ENCODE assay signal across 8 mouse cellular contexts in the genomic region with DNA sequence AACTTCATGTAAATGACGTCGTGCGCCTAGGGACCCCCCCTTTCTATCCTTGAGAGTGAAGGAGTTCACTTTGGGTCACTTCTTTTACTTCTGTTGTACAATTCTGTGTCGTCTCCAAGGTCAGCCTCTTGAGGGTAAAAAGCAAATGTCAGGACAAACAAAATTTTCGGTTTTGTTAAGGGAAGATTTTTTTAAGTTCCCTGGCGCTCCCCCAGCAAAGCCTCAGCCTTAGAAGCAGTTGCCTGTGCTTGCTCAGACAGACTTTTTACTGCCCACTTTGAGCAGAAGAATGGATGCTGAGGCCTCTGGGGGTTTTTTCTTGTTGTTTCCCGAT. TPM values are rescaled to one million over a fixed set of nuclear protein-coding genes. Genes with fewer than 3 reads are reported as not detected.
DNase-seq lines count a peak whose midpoint lies in the region; ATAC-seq and TF ChIP-seq lines count a peak whose summit lies in the region.

No protein-coding gene starts in this region.

- ATAC-seq in embryonic facial prominence, embryonic 12.5 days (ENCODE audit: insufficient number of reproducible peaks, insufficient read depth, low FRiP score, low TSS enrichment) = no peak
- ATAC-seq in intestine, embryonic 16.5 days = no peak
- no peak for ATAC-seq in midbrain, embryonic 12.5 days (ENCODE audit: low FRiP score, low read depth)

- H3K27ac ChIP-seq in left cerebral cortex, adult 2 months = peak overlapping the region; percentile 84
- H3K27ac ChIP-seq in embryonic facial prominence, embryonic 12.5 days = no peak overlapping the region
- H3K27ac ChIP-seq in intestine, embryonic 16.5 days (ENCODE audit: low read length) = peak overlapping the region; percentile 79
- peak overlapping the region; percentile 70 for H3K27ac ChIP-seq in midbrain, embryonic 12.5 days (replicated peaks)

- peak overlapping the region; percentile 83 for H3K4me3 ChIP-seq in left cerebral cortex, adult 2 months
- peak overlapping the region; percentile 82 for H3K4me3 ChIP-seq in embryonic facial prominence, embryonic 12.5 days
- peak overlapping the region; percentile 91 for H3K4me3 ChIP-seq in intestine, embryonic 16.5 days (ENCODE audit: low read length)
- peak overlapping the region; percentile 95 for H3K4me3 ChIP-seq in midbrain, embryonic 12.5 days

- 5% methylated on average over 7 of the region's 7 CpGs for WGBS in embryonic facial prominence, embryonic 12.5 days
- 2% methylated on average over 7 of the region's 7 CpGs for WGBS in intestine, embryonic 16.5 days
- 4% methylated on average over 7 of the region's 7 CpGs for WGBS in midbrain, embryonic 12.5 days

- no peaks in the 10 kb centered on the region for H3K9me3 ChIP-seq in embryonic facial prominence, embryonic 12.5 days
- H3K9me3 ChIP-seq in intestine, embryonic 16.5 days (ENCODE audit: control insufficient read depth, low read length) = no peaks in the 10 kb centered on the region
- no peaks in the 10 kb centered on the region for H3K9me3 ChIP-seq in midbrain, embryonic 12.5 days

- no peaks in the 10 kb centered on the region for H3K36me3 ChIP-seq in embryonic facial prominence, embryonic 12.5 days
- no peaks in the 10 kb centered on the region for H3K36me3 ChIP-seq in intestine, embryonic 16.5 days (ENCODE audit: control insufficient read depth, insufficient read depth, low read length)
- no peaks in the 10 kb centered on the region for H3K36me3 ChIP-seq in midbrain, embryonic 12.5 days

- H3K4me2 ChIP-seq in embryonic facial prominence, embryonic 12.5 days (replicated peaks) = peak overlapping the region; percentile 69
- H3K4me2 ChIP-seq in intestine, embryonic 16.5 days (ENCODE audit: low read depth, low read length) = peak overlapping the region; percentile 99
- H3K4me2 ChIP-seq in midbrain, embryonic 12.5 days (replicated peaks) = peak overlapping the region; percentile 87

- DNase-seq in left cerebral cortex, adult 2 months (ENCODE audit: extremely low spot score in 1 of 2, low spot score in 2 of 2) = no peak
- DNase-seq in left cerebral cortex, adult 8-10 months (ENCODE audit: low spot score in 2 of 2) = no peak
- DNase-seq in B cell, adult 2 months = no peak
- DNase-seq in adrenal gland, postnatal 25 days = no peak
- no peak for DNase-seq in left cerebral cortex, postnatal 10 days (ENCODE audit: extremely low spot score in 1 of 2, low spot score in 2 of 2)

- peaks cover 26% of the 10 kb centered on the region for H3K4me1 ChIP-seq in embryonic facial prominence, embryonic 12.5 days
- H3K4me1 ChIP-seq in intestine, embryonic 16.5 days (ENCODE audit: control insufficient read depth, insufficient read depth, low read length) = peaks cover 47% of the 10 kb centered on the region
- H3K4me1 ChIP-seq in midbrain, embryonic 12.5 days = peaks cover 43% of the 10 kb centered on the region

- intact Hi-C loops in left cerebral cortex, adult 2 months (cut with DNase I) = loop anchor here (2.0 to 5.0 kb wide), 2 partner anchors 17 to 54 kb away; no protein-coding TSS in a partner anchor
- intact Hi-C loops in left cerebral cortex, postnatal 10 days (cut with DNase I) = loop anchor here (5.0 kb wide), 2 partner anchors 59 to 74 kb away; no protein-coding TSS in a partner anchor

- TF ChIP-seq CTCF in left cerebral cortex, adult 2 months (IDR thresholded peaks at IDR 0.05) = no peak

- H3K9ac ChIP-seq in embryonic facial prominence, embryonic 12.5 days = peak overlapping the region; percentile 91
- peak overlapping the region; percentile 96 for H3K9ac ChIP-seq in intestine, embryonic 16.5 days (ENCODE audit: low read depth, low read length)
- H3K9ac ChIP-seq in midbrain, embryonic 12.5 days (replicated peaks) = peak overlapping the region; percentile 95

- H3K27me3 ChIP-seq in embryonic facial prominence, embryonic 12.5 days = peaks cover 8% of the 10 kb centered on the region; the same call in 1 of the 2 replicates
- 0 out of 2 replicates have a peak, but pooled peaks cover 3% of the 10 kb centered on the region for H3K27me3 ChIP-seq in intestine, embryonic 16.5 days (replicated peaks; ENCODE audit: control insufficient read depth, insufficient read depth, low read length)
- H3K27me3 ChIP-seq in midbrain, embryonic 12.5 days = peaks cover 12% of the 10 kb centered on the region

RNA-seq across cellular contexts. Expression of a gene that starts 0.7 kb away (rescaled TPM):
- total RNA-seq in left cerebral cortex, adult 2 months (2021) = 100 to 1,000 TPM; 247 to 298 TPM
- 100 to 1,000 TPM; 206 to 233 (median 225) TPM for total RNA-seq in left cerebral cortex, adult 8-10 months (2022)
- 20.0 and 20.7 TPM in 2 replicates for polyA plus RNA-seq in embryonic facial prominence, embryonic 12.5 days (2016; fragmentation: Nextera tagmentation; extraction: Ambion mirVana)
- polyA plus RNA-seq in intestine, embryonic 16.5 days (2015; fragmentation: Nextera tagmentation; extraction: Ambion mirVana) = 21.7 and 23.7 TPM in 2 replicates
- 38.0 and 42.2 TPM in 2 replicates for polyA plus RNA-seq in midbrain, embryonic 12.5 days (2016; fragmentation: Nextera tagmentation; extraction: Ambion mirVana)
- 70.3 and 73.5 TPM in 2 replicates for total RNA-seq in adrenal gland, postnatal 25 days (2021)
- 100 to 1,000 TPM; 213 to 215 TPM for total RNA-seq in left cerebral cortex, postnatal 10 days (2021)

RNA-seq across cellular contexts. Expression of a gene that starts 21.0 kb away (rescaled TPM):
- total RNA-seq in left cerebral cortex, adult 2 months (2021) = 1 to 10 TPM; 9.2 to 9.9 TPM
- total RNA-seq in left cerebral cortex, adult 8-10 months (2022) = 10 to 100 TPM in 1 of 4 experiments, 1 to 10 TPM in 3; 7.7 to 10.4 (median 9.2) TPM
- polyA plus RNA-seq in embryonic facial prominence, embryonic 12.5 days (2016; fragmentation: Nextera tagmentation; extraction: Ambion mirVana) = 191 and 198 TPM in 2 replicates
- 115 and 120 TPM in 2 replicates for polyA plus RNA-seq in intestine, embryonic 16.5 days (2015; fragmentation: Nextera tagmentation; extraction: Ambion mirVana)
- polyA plus RNA-seq in midbrain, embryonic 12.5 days (2016; fragmentation: Nextera tagmentation; extraction: Ambion mirVana) = 193 and 218 TPM in 2 replicates
- total RNA-seq in adrenal gland, postnatal 25 days (2021) = 1.9 and 3.2 TPM in 2 replicates
- 1 to 10 TPM; 7.2 to 7.5 TPM for total RNA-seq in left cerebral cortex, postnatal 10 days (2021)
